Mouse (Mus musculus) thymus, postnatal 36 days (tissue): Measurements from ENCODE around the gene Nfatc2.

Experiments
- DNase-seq, 2 experiments: peaks; one replicate each; pipeline ENCODE4 v3.0.0; 2022; ENCODE audit warnings: mixed read lengths in 2 of 2

Gene Nfatc2

GRCm38 (mm10) chr2:168428375-168428901, 173.0 kb downstream of the Nfatc2 start:
- DNase-seq = no peak
